Mouse (Mus musculus): ENCODE measurements around the gene Reln. TPM values are rescaled to one million over a fixed set of nuclear protein-coding genes. Genes with fewer than 3 reads are reported as not detected.
A peak's percentile ranks its signal among the peaks of the same experiment; 100 is the strongest.

Gene Reln
- polyA plus RNA-seq, 1 experiment from 2014 or later: 2.4 TPM

DNA sequence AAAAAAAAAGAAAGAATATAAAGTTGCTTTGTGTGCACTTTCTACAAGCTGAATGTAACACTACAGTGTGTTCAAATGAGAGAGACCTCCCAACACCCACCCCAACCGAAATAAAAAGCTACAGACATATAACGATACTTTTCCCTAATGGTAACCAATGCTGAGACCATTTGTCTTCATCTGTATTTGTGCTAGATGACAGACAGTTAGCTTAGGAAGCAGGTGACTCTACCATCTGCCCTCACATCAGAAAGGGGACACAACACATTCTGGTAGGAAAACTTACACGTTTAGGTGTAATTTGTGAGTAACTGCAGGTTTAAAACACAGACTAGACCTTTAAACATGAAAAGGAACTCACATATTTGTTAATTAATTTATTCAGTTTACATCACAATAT lies 90.6 kb downstream of the Reln start:
- no peak for DNase-seq (ENCODE audit: low spot score)
- Histone ChIP-seq H3K27ac (replicated peaks) (no peak overlapping the region), H3K4me1 (peaks cover 6% of the 10 kb centered on the region), H3K36me3 (no peaks in the 10 kb centered on the region), H3K9me3 (replicated peaks) (no peaks in the 10 kb centered on the region), H3K27me3 (ENCODE audit: low read depth, poor library complexity, severe bottlenecking) (no peaks in the 10 kb centered on the region), H3K4me3 (no peak overlapping the region)
- 85% methylated on average over 3 of the region's 3 CpGs for WGBS

DNA sequence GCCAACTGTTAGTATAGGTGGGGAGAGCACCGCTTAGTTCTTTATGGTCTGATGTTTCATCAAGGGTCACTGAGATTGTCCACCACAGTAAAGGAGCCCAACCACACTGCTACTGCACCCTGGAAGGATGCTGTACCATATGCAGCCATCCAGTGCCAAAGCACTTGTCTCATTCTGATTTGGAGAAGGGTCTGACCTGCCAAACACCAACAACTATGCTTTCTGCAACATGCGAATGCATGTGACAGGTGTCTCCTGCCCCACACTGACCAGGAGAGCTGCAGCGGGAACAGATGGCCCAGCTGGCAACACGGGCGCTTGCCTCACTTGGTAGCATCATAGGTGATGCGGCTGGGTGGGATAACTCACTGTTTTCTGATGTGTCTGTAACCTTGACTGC lies 91.2 kb downstream of the Reln start:
- Histone ChIP-seq H3K4me1 (peaks cover 6% of the 10 kb centered on the region), H3K36me3 (no peaks in the 10 kb centered on the region), H3K4me3 (no peak overlapping the region), H3K27ac (replicated peaks) (no peak overlapping the region), H3K27me3 (ENCODE audit: low read depth, poor library complexity, severe bottlenecking) (no peaks in the 10 kb centered on the region), H3K9me3 (replicated peaks) (no peaks in the 10 kb centered on the region)
- 95% methylated on average over 6 of the region's 6 CpGs for WGBS
- DNase-seq (ENCODE audit: low spot score): no peak

GRCm38 (mm10) chr5:22247850-22248249 lies 96.7 kb downstream of the Reln start:
- Histone ChIP-seq H3K27ac (replicated peaks) (no peak overlapping the region), H3K4me3 (no peak overlapping the region), H3K9me3 (replicated peaks) (no peaks in the 10 kb centered on the region), H3K4me1 (peaks cover 6% of the 10 kb centered on the region), H3K36me3 (no peaks in the 10 kb centered on the region), H3K27me3 (ENCODE audit: low read depth, poor library complexity, severe bottlenecking) (no peaks in the 10 kb centered on the region)
- no peak for DNase-seq (ENCODE audit: low spot score)
- WGBS: 74% methylated on average over 6 of the region's 6 CpGs

GRCm38 (mm10) chr5:22245056-22245455 lies 99.4 kb downstream of the Reln start:
- H3K36me3 ChIP-seq: no peaks in the 10 kb centered on the region
- no peaks in the 10 kb centered on the region for H3K9me3 ChIP-seq (replicated peaks)
- no peak overlapping the region for H3K4me3 ChIP-seq
- H3K27ac ChIP-seq (replicated peaks): no peak overlapping the region
- no peaks in the 10 kb centered on the region for H3K4me1 ChIP-seq
- WGBS: 96% methylated on average over 1 of the region's 1 CpGs
- DNase-seq (ENCODE audit: low spot score): no peak
- H3K27me3 ChIP-seq (ENCODE audit: low read depth, poor library complexity, severe bottlenecking): no peaks in the 10 kb centered on the region

DNA sequence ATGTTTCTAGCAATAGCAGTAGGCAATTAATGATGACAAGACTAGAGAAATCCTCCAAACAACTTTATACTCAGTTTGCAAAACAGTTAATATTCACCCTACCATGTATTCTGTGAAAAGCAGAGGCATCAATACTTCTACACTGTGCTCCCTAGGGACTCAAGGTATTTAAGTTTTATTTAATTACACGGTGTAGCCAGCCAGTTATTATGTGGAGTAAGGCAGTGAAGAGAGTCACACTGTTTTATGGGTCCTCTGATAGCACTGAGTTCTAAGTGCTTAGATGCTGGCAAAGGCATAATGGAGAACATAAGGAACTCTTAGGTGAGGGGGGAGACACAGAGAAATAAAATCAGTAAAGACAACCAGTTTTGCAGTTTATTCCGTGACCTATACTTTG lies 101.0 kb downstream of the Reln start:
- Histone ChIP-seq H3K9me3 (replicated peaks) (no peaks in the 10 kb centered on the region), H3K36me3 (no peaks in the 10 kb centered on the region), H3K4me1 (no peaks in the 10 kb centered on the region), H3K27ac (replicated peaks) (no peak overlapping the region), H3K4me3 (no peak overlapping the region), H3K27me3 (ENCODE audit: low read depth, poor library complexity, severe bottlenecking) (no peaks in the 10 kb centered on the region)
- DNase-seq (ENCODE audit: low spot score): no peak
- WGBS: 85% methylated on average over 2 of the region's 2 CpGs

DNA sequence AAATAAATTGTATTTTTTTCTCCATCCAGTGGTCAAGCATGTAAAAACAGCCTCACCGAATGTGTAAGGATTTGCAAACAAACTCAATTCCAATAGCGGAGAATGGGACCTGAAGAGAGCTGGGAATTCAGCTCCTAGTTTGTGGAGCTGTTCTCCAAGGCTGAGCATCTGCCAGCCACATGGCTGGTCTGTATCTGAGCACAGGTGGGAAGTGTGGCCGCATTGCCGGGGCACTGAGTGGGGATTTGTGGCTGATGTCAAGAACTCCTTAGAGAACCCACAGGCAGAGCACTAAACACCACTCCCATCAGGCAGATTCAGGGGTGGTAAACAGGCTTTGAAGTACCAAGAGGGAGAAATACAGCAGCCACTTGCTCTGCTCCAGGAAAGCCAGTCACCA lies 102.9 kb downstream of the Reln start:
- Histone ChIP-seq H3K27ac (replicated peaks) (no peak overlapping the region), H3K4me3 (no peak overlapping the region), H3K27me3 (ENCODE audit: low read depth, poor library complexity, severe bottlenecking) (no peaks in the 10 kb centered on the region), H3K4me1 (no peaks in the 10 kb centered on the region), H3K9me3 (replicated peaks) (no peaks in the 10 kb centered on the region), H3K36me3 (no peaks in the 10 kb centered on the region)
- DNase-seq (ENCODE audit: low spot score): no peak
- 87% methylated on average over 4 of the region's 4 CpGs for WGBS

DNA sequence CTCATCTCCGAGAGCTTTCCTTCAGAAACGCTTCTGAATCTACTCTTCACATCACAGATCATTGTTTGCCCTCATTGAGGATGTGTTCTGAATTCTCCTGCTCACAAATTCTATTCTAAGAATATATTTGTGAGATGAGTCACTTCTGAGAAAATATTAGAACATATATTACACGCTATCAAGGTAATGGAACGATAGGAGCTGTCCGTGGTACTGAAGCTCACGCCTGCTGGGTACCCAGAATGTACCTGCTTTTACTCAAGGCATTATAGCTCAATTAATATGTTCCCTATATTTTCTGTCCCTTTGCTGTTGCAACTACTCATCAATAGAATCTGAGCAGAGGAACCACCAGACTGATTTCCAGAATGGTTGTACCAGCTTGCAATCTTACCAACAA lies 107.7 kb downstream of the Reln start:
- Histone ChIP-seq H3K4me3 (no peak overlapping the region), H3K4me1 (no peaks in the 10 kb centered on the region), H3K27me3 (ENCODE audit: low read depth, poor library complexity, severe bottlenecking) (no peaks in the 10 kb centered on the region), H3K36me3 (no peaks in the 10 kb centered on the region), H3K9me3 (replicated peaks) (no peaks in the 10 kb centered on the region), H3K27ac (replicated peaks) (no peak overlapping the region)
- peak; percentile 12 for DNase-seq (ENCODE audit: low spot score)
- 67% methylated on average over 6 of the region's 6 CpGs for WGBS

- no peak for DNase-seq (ENCODE audit: low spot score)
- Histone ChIP-seq H3K27ac (replicated peaks) (no peak overlapping the region), H3K9me3 (replicated peaks) (no peaks in the 10 kb centered on the region), H3K4me3 (no peak overlapping the region), H3K36me3 (no peaks in the 10 kb centered on the region), H3K27me3 (ENCODE audit: low read depth, poor library complexity, severe bottlenecking) (no peaks in the 10 kb centered on the region), H3K4me1 (no peaks in the 10 kb centered on the region)
- 71% methylated on average over 4 of the region's 4 CpGs for WGBS
Observed at GRCm38 (mm10) chr5:22224515-22224914, 120.0 kb downstream of the Reln start.

- H3K27me3 ChIP-seq (ENCODE audit: low read depth, poor library complexity, severe bottlenecking): no peaks in the 10 kb centered on the region
- H3K4me1 ChIP-seq: no peaks in the 10 kb centered on the region
- WGBS: 82% methylated on average over 2 of the region's 2 CpGs
- no peak overlapping the region for H3K4me3 ChIP-seq
- DNase-seq (ENCODE audit: low spot score): no peak
- H3K27ac ChIP-seq (replicated peaks): no peak overlapping the region
- H3K36me3 ChIP-seq: no peaks in the 10 kb centered on the region
- no peaks in the 10 kb centered on the region for H3K9me3 ChIP-seq (replicated peaks)
Observed at GRCm38 (mm10) chr5:22223940-22224339, 120.6 kb downstream of the Reln start.

DNA sequence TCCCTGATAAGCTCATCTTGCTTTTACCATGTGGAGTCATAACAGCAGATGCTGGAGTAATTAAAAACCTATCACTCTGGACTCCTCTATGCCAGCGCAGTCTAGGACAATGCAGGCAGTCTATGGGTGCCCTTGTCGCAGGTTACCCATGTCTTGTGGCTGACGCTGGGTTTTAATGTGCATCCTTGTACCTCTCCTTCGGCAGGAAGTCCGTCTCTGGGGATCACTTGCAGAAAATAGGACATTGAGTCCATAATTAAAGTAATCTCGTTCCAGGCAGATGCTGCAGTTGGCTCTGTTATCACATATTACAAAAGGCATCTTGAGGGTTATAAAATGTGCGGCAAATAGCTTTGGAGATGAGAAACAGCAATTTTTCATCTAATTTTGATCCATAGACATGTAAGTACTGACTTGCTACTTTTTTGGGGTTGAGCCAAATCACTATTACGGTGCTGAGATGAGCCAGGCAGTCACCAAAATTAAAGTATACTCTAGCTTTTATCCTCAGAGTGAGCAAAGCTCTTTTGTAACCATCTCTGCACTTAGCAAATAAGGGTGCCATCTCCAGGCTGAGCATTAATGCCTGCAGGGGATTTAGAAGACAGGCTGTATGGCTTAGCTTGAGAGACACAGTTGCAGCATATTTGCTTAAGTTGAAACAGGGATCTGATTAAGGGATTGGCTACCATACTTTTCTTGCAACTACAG lies 136.0 kb downstream of the Reln start:
- no peak for DNase-seq (ENCODE audit: low spot score)
- 86% methylated on average over 8 of the region's 8 CpGs for WGBS
- H3K27ac ChIP-seq (replicated peaks): no peak overlapping the region

DNA sequence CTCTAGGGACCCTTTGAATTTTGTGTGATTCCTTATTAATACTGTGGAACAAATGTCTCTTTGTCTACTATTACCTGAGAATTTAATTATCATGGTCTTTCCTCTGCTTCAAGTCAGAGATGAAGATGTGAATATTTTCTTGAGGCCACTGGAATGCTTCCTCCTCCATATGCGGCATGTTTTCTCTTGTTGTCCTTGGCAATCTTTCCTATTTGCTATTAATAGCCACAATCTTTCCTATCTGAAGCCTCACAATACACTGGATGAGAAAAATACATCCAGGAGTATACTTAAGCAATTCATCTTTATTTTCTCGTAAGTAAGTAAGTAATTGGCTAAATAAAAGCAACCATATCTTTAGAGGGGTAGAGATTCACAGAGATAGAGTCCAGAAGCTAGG lies 146.6 kb downstream of the Reln start:
- H3K27me3 ChIP-seq (ENCODE audit: low read depth, poor library complexity, severe bottlenecking): no peaks in the 10 kb centered on the region
- no peaks in the 10 kb centered on the region for H3K9me3 ChIP-seq (replicated peaks)
- 89% methylated on average over 2 of the region's 2 CpGs for WGBS
- no peak for DNase-seq (ENCODE audit: low spot score)
- no peak overlapping the region for H3K4me3 ChIP-seq
- peaks cover 4% of the 10 kb centered on the region for H3K4me1 ChIP-seq
- no peaks in the 10 kb centered on the region for H3K36me3 ChIP-seq
- no peak overlapping the region for H3K27ac ChIP-seq (replicated peaks)

More for the DNA sequence above, 136.0 kb downstream of the Reln start:
- Histone ChIP-seq H3K4me3 (no peak overlapping the region), H3K4me1 (no peaks in the 10 kb centered on the region), H3K27me3 (ENCODE audit: low read depth, poor library complexity, severe bottlenecking) (no peaks in the 10 kb centered on the region), H3K36me3 (no peaks in the 10 kb centered on the region), H3K9me3 (replicated peaks) (no peaks in the 10 kb centered on the region)

GRCm38 (mm10) chr5:22196891-22197290 lies 147.6 kb downstream of the Reln start:
- DNase-seq (ENCODE audit: low spot score): no peak
- Histone ChIP-seq H3K27ac (replicated peaks) (no peak overlapping the region), H3K9me3 (replicated peaks) (no peaks in the 10 kb centered on the region), H3K36me3 (no peaks in the 10 kb centered on the region), H3K4me1 (peaks cover 4% of the 10 kb centered on the region), H3K27me3 (ENCODE audit: low read depth, poor library complexity, severe bottlenecking) (no peaks in the 10 kb centered on the region), H3K4me3 (no peak overlapping the region)
- 90% methylated on average over 2 of the region's 2 CpGs for WGBS

GRCm38 (mm10) chr5:22196476-22196875 lies 148.0 kb downstream of the Reln start:
- H3K27ac ChIP-seq (replicated peaks): no peak overlapping the region
- no peak overlapping the region for H3K4me3 ChIP-seq
- H3K4me1 ChIP-seq: peaks cover 4% of the 10 kb centered on the region
- H3K27me3 ChIP-seq (ENCODE audit: low read depth, poor library complexity, severe bottlenecking): no peaks in the 10 kb centered on the region
- no peak for DNase-seq (ENCODE audit: low spot score)
- no peaks in the 10 kb centered on the region for H3K36me3 ChIP-seq
- 89% methylated on average over 4 of the region's 4 CpGs for WGBS
- no peaks in the 10 kb centered on the region for H3K9me3 ChIP-seq (replicated peaks)

Data from midbrain, embryonic 10.5 days (tissue).